Mouse (Mus musculus) limb, embryonic 12.5 days (tissue): Measurements from ENCODE around the gene Glrx. TPM values are rescaled to one million over a fixed set of nuclear protein-coding genes. Genes with fewer than 3 reads are reported as not detected.

Source experiments
- ATAC-seq: fragments of 200-750 bp; cut with Nextera tagmentation; 2 replicates; pipeline ENCODE4 v1.8.0; 2017; ENCODE audit warnings: low read depth, moderate TSS enrichment; ENCODE audit not compliant: insufficient number of reproducible peaks, insufficient read depth, low FRiP score, low TSS enrichment
- H3K27ac ChIP-seq: fragments of 300-500 bp; sonication (generic); 2 replicates; pipeline ENCODE4 v1.5.1; 2016; ENCODE audit warnings: mild to moderate bottlenecking, moderate library complexity
- H3K27me3 ChIP-seq: fragments of 300-500 bp; sonication (generic); 2 replicates; pipeline ENCODE4 v1.6.1; 2016; ENCODE audit warnings: mild to moderate bottlenecking, moderate library complexity
- H3K36me3 ChIP-seq: fragments of 300-500 bp; sonication (generic); 2 replicates; pipeline ENCODE4 v1.6.1; 2016; ENCODE audit warnings: mild to moderate bottlenecking, moderate library complexity
- H3K4me1 ChIP-seq: fragments of 300-500 bp; sonication (generic); replicated peaks from 2 replicates; pipeline ENCODE4 v1.6.1; 2016
- H3K4me2 ChIP-seq: fragments of 300-500 bp; sonication (generic); 2 replicates; pipeline ENCODE4 v1.6.1; 2016; ENCODE audit warnings: mild to moderate bottlenecking, moderate library complexity
- H3K4me3 ChIP-seq: fragments of 300-500 bp; sonication (generic); replicated peaks from 2 replicates; pipeline ENCODE4 v1.5.1; 2016; ENCODE audit warnings: mild to moderate bottlenecking
- H3K9ac ChIP-seq: fragments of 300-500 bp; sonication (generic); replicated peaks from 2 replicates; pipeline ENCODE4 v1.6.1; 2016; ENCODE audit warnings: mild to moderate bottlenecking, moderate library complexity
- H3K9me3 ChIP-seq: fragments of 300-500 bp; sonication (generic); 2 replicates; pipeline ENCODE4 v1.6.1; 2016; ENCODE audit warnings: mild to moderate bottlenecking, moderate library complexity
- WGBS: fragments of 180-500 bp; shearing (Covaris S2); methylation state at CpG from one replicate; pipeline ENCODE4 v1.1.7; 2016; 5-methylcytosine and 5-hydroxymethylcytosine counted together
- polyA plus RNA-seq: library from polyadenylated mRNA; unstranded; fragments of >200 nt; fragmentation: Nextera tagmentation; extraction: Ambion mirVana; gene quantifications from 2 replicates; pipeline ENCODE4 v1.2.1, GENCODE M21; 2016

Glrx gene
- 30.9 and 31.2 TPM in 2 replicates for polyA plus RNA-seq

DNA sequence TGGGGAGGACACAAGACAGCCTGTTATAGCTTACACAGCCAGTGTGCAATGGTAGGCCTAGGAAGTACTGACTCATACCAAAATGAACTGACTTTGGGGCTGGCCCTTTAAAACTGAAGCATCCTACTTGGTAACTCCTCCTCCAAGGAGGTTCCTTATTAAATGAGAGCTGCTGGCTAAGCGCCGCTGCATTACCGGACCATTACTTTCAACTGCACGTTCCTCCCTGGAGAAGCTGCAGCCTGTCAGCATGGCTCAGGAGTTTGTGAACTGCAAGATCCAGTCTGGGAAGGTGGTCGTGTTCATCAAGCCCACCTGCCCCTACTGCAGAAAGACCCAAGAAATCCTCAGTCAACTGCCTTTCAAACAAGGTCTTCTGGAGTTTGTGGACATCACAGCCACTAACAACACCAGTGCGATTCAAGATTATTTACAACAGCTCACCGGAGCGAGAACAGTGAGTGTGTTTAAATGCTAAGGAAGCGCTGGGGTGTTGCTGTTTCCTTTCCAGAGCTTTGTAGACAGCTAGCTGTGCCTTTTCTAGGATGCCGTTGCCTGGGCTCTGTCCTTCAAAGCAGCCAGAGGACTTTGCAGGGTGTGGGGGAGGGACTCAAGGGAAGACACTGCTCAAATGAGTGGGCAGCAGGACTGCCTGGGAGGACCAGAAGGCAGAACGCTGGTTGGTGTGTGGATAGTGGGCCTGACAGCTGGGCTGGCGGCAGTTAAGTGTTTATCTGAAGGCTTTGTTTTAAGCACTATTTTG, at the start of gene Glrx:
Glrx (plus strand) TSS at position 150 of the 763 bp plus-strand sequence.
- Histone ChIP-seq H3K4me3 (peak within 1 kb of the TSS; percentile 54), H3K4me1 (peaks cover 23% of the 10 kb centered on the region), H3K9ac (peak within 1 kb of the TSS; percentile 58), H3K4me2 (peak within 1 kb of the TSS; percentile 81), H3K36me3 (no peaks in the 10 kb centered on the region), H3K9me3 (no peaks in the 10 kb centered on the region), H3K27me3 (no peaks in the 10 kb centered on the region), H3K27ac (peak within 1 kb of the TSS; percentile 79)
- WGBS = under 1% methylated on average over 12 of the region's 12 CpGs
- peak; percentile 86 for ATAC-seq

- Histone ChIP-seq H3K9ac (no peak overlapping the region), H3K9me3 (no peaks in the 10 kb centered on the region), H3K27me3 (no peaks in the 10 kb centered on the region), H3K4me2 (no peak overlapping the region), H3K4me1 (no peaks in the 10 kb centered on the region), H3K27ac (no peak overlapping the region), H3K36me3 (no peaks in the 10 kb centered on the region), H3K4me3 (no peak overlapping the region)
- no peak for ATAC-seq
- WGBS = 65% methylated on average over 1 of the region's 1 CpGs
Measured at GRCm38 (mm10) chr13:75790550-75791205, 49.0 kb upstream of the Glrx start.

- H3K9me3 ChIP-seq = no peaks in the 10 kb centered on the region
- 59% methylated on average over 6 of the region's 6 CpGs for WGBS
Measured at GRCm38 (mm10) chr13:75793863-75794629, 45.6 kb upstream of the Glrx start.

DNA sequence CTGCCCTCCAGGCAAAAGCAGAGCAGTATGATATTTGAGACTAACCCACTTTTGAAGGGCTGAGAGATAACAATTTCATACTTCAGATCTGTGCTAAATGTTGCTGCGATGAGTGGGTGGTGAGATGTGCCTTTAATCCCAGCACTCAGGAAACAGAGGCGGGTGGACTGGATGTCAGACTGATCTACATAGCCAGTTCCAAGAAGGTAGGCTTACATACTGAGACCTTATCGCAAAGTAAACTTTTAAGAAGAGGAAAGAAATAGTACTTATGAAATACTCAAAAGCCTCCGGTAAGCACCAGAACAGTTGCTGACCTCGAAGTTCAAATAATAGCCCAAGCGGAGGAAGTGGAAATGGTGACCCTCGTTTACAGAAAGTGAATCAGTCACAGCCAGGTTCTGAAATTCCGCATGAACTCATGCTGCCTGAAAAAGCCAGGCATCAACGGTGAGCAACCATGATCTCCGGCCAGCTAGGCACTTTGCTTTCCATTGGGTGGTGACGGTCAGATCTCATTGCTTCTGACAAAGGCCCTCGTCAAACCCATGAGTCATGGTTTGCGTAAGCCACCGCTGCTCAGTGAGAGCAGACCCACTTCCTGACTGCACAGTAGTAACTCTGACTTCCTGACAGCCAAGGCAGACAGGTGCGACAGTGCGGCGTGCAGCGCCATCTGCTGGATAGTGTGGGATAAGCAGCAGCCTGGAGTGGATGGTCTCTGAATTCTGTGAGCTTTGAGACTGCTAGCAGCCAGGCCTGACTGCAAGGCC, 42.1 kb upstream of the Glrx start:
- no peaks in the 10 kb centered on the region for H3K36me3 ChIP-seq
- peak overlapping the region; percentile 23 for H3K4me3 ChIP-seq
- H3K27ac ChIP-seq = no peak overlapping the region
- peak overlapping the region; percentile 49 for H3K4me2 ChIP-seq
- ATAC-seq = peak; percentile 94
- H3K9ac ChIP-seq = no peak overlapping the region
- no peaks in the 10 kb centered on the region for H3K9me3 ChIP-seq
- WGBS = 33% methylated on average over 18 of the region's 18 CpGs
- no peaks in the 10 kb centered on the region for H3K27me3 ChIP-seq
- no peaks in the 10 kb centered on the region for H3K4me1 ChIP-seq

More at GRCm38 (mm10) chr13:75793863-75794629, 45.6 kb upstream of the Glrx start:
- Histone ChIP-seq H3K4me3 (no peak overlapping the region), H3K4me1 (no peaks in the 10 kb centered on the region), H3K9ac (no peak overlapping the region), H3K27ac (no peak overlapping the region), H3K4me2 (no peak overlapping the region), H3K27me3 (no peaks in the 10 kb centered on the region), H3K36me3 (no peaks in the 10 kb centered on the region)
- no peak for ATAC-seq

GRCm38 (mm10) chr13:75798413-75799302, 41.0 kb upstream of the Glrx start:
- WGBS = 82% methylated on average over 7 of the region's 7 CpGs
- Histone ChIP-seq H3K9me3 (no peaks in the 10 kb centered on the region), H3K9ac (no peak overlapping the region)

GRCm38 (mm10) chr13:75799421-75799820, 40.2 kb upstream of the Glrx start:
- ATAC-seq = no peak
- Histone ChIP-seq H3K27ac (no peak overlapping the region), H3K36me3 (no peaks in the 10 kb centered on the region), H3K4me2 (no peak overlapping the region), H3K4me1 (no peaks in the 10 kb centered on the region), H3K9ac (no peak overlapping the region), H3K27me3 (no peaks in the 10 kb centered on the region), H3K9me3 (no peaks in the 10 kb centered on the region), H3K4me3 (no peak overlapping the region)
- 89% methylated on average over 3 of the region's 3 CpGs for WGBS

More at GRCm38 (mm10) chr13:75798413-75799302, 41.0 kb upstream of the Glrx start:
- Histone ChIP-seq H3K27me3 (no peaks in the 10 kb centered on the region), H3K27ac (no peak overlapping the region), H3K4me2 (no peak overlapping the region), H3K36me3 (no peaks in the 10 kb centered on the region), H3K4me1 (no peaks in the 10 kb centered on the region), H3K4me3 (no peak overlapping the region)
- no peak for ATAC-seq

- no peak for ATAC-seq
- no peak overlapping the region for H3K4me3 ChIP-seq
- no peaks in the 10 kb centered on the region for H3K4me1 ChIP-seq
- no peaks in the 10 kb centered on the region for H3K9me3 ChIP-seq
- H3K27me3 ChIP-seq = no peaks in the 10 kb centered on the region
- no peak overlapping the region for H3K27ac ChIP-seq
- no peaks in the 10 kb centered on the region for H3K36me3 ChIP-seq
- no peak overlapping the region for H3K4me2 ChIP-seq
- H3K9ac ChIP-seq = no peak overlapping the region
- 86% methylated on average over 1 of the region's 1 CpGs for WGBS
Measured at GRCm38 (mm10) chr13:75807969-75808368, 31.7 kb upstream of the Glrx start.

- no peaks in the 10 kb centered on the region for H3K4me1 ChIP-seq
- ATAC-seq = no peak
- no peaks in the 10 kb centered on the region for H3K27me3 ChIP-seq
- no peak overlapping the region for H3K4me3 ChIP-seq
- H3K4me2 ChIP-seq = no peak overlapping the region
- no peaks in the 10 kb centered on the region for H3K36me3 ChIP-seq
- H3K9ac ChIP-seq = no peak overlapping the region
- WGBS = 49% methylated on average over 1 of the region's 1 CpGs
- no peak overlapping the region for H3K27ac ChIP-seq
- no peaks in the 10 kb centered on the region for H3K9me3 ChIP-seq
Measured at GRCm38 (mm10) chr13:75809957-75810356, 29.7 kb upstream of the Glrx start.

DNA sequence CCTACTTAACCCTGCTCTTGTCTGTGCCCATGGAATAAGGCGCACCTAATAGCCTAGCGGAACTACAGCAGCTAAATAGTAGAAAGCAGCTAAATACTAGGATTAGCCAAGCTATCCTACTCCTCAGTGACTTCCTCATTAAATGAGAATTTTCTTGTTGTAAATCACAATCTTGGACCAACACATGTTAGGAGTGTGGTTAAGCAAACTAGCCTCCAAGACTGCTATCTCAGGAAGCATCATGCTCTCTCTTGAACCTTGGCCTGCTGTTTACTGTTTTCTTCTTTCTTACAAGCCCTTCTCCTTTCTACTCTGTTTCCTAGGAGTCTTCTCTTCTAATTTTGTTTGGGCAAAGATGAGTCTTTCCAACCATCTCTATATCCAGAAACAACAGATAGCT, 22.5 kb upstream of the Glrx start:
- Histone ChIP-seq H3K9me3 (no peaks in the 10 kb centered on the region), H3K27me3 (no peaks in the 10 kb centered on the region), H3K36me3 (no peaks in the 10 kb centered on the region), H3K4me2 (no peak overlapping the region), H3K4me3 (no peak overlapping the region), H3K9ac (no peak overlapping the region), H3K4me1 (no peaks in the 10 kb centered on the region), H3K27ac (no peak overlapping the region)
- ATAC-seq = no peak
- 92% methylated on average over 2 of the region's 2 CpGs for WGBS

DNA sequence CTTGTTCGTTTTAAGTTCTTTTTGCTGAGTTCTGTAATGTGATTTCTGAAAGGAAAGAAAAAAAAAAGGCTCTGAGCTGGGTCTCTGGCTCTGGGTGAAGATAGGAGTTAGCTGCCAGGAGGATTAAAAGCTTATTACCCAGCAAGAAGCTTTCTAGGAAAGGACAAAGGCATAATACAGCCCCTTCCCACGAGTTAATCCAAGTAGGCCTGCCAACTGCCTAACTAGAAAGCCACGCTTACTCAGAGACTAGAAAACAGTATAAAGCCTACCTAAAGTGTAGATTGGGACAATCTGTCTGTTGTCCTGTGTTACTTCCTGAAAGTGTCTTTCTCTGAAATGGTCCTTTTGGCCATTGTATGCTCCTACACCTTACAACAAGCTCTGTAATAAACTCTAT, 21.2 kb upstream of the Glrx start:
- no peak for ATAC-seq
- WGBS = 55% methylated on average over 3 of the region's 3 CpGs

More for the DNA sequence above, 21.2 kb upstream of the Glrx start:
- no peaks in the 10 kb centered on the region for H3K36me3 ChIP-seq
- H3K4me1 ChIP-seq = no peaks in the 10 kb centered on the region
- no peaks in the 10 kb centered on the region for H3K9me3 ChIP-seq
- H3K27ac ChIP-seq = no peak overlapping the region
- no peaks in the 10 kb centered on the region for H3K27me3 ChIP-seq
- no peak overlapping the region for H3K4me2 ChIP-seq
- no peak overlapping the region for H3K4me3 ChIP-seq
- H3K9ac ChIP-seq = no peak overlapping the region
